Mouse (Mus musculus) stomach, postnatal 0 days (tissue): ENCODE data around the gene Krt10. TPM values are rescaled to one million over a fixed set of nuclear protein-coding genes. Genes with fewer than 3 reads are reported as not detected.

Experiments
- ATAC-seq: fragments of 200-750 bp; cut with Nextera tagmentation; 2 replicates; pipeline ENCODE4 v1.8.0; 2017; ENCODE audit not compliant: low FRiP score, low TSS enrichment
- DNase-seq: peaks from one replicate; pipeline ENCODE4 v3.0.0-alpha.2; 2016; ENCODE audit warnings: low spot score
- H3K27ac ChIP-seq: fragments of 300-500 bp; sonication (generic); replicated peaks from 2 replicates; pipeline ENCODE4 v1.5.1; 2014; ENCODE audit warnings: mild to moderate bottlenecking, control low read depth
- H3K27me3 ChIP-seq: fragments of 300-500 bp; sonication (generic); 2 replicates; pipeline ENCODE4 v1.6.1; 2014; ENCODE audit warnings: low read length; ENCODE audit not compliant: control insufficient read depth, insufficient read depth
- H3K36me3 ChIP-seq: fragments of 300-500 bp; sonication (generic); 2 replicates; pipeline ENCODE4 v1.6.1; 2014; ENCODE audit warnings: low read length, mixed read lengths; ENCODE audit not compliant: control insufficient read depth, insufficient read depth
- H3K4me1 ChIP-seq: fragments of 300-500 bp; sonication (generic); replicated peaks from 2 replicates; pipeline ENCODE4 v1.6.1; 2014; ENCODE audit warnings: antibody characterized with exemption; ENCODE audit not compliant: control insufficient read depth, insufficient read depth
- H3K4me2 ChIP-seq: fragments of 300-500 bp; sonication (generic); replicated peaks from 2 replicates; pipeline ENCODE4 v1.6.1; 2014; ENCODE audit warnings: low read depth, mild to moderate bottlenecking, control low read depth, moderate library complexity
- H3K4me3 ChIP-seq: fragments of 300-500 bp; sonication (generic); 2 replicates; pipeline ENCODE4 v1.5.1; 2014; ENCODE audit warnings: low read depth, low read length, control low read depth
- H3K9ac ChIP-seq: fragments of 300-500 bp; sonication (generic); 2 replicates; pipeline ENCODE4 v1.6.1; 2014; ENCODE audit warnings: mild to moderate bottlenecking, low read length, control low read depth, mixed read lengths
- H3K9me3 ChIP-seq: fragments of 300-500 bp; sonication (generic); 2 replicates; pipeline ENCODE4 v1.6.1; 2016; ENCODE audit warnings: low read length; ENCODE audit not compliant: control insufficient read depth
- CTCF ChIP-seq: IDR thresholded peaks from 2 replicates; pipeline ENCODE4 v1.5.1; 2016; ENCODE audit warnings: antibody characterized with exemption, low read depth, mild to moderate bottlenecking, moderate library complexity
- EP300 ChIP-seq: optimal IDR thresholded peaks from 2 replicates; pipeline ENCODE3; 2016; ENCODE audit warnings: antibody characterized with exemption
- WGBS: fragments of 180-500 bp; shearing (Covaris S2); extraction: QIAGEN DNeasy Blood & Tissue Kit; methylation state at CpG from one replicate; pipeline ENCODE4 v1.1.7; 2014; 5-methylcytosine and 5-hydroxymethylcytosine counted together
- polyA plus RNA-seq: library from polyadenylated mRNA; unstranded; fragments of >200 nt; fragmentation: Nextera tagmentation; extraction: Ambion mirVana; gene quantifications from 2 replicates; pipeline ENCODE4 v1.2.1, GENCODE M21; 2015

The Krt10 gene
- polyA plus RNA-seq, result 431 and 466 TPM in 2 replicates

GRCm38 (mm10) chr11:99389264-99389663 is at the start of gene Krt10:
TSS of gene Krt10 (minus strand) at chr11:99389364.
- Histone ChIP-seq H3K4me2 (no peak within 1 kb of the TSS), H3K4me3 (no peak within 1 kb of the TSS), H3K36me3 (no peaks in the 10 kb centered on the region), H3K4me1 (no peaks in the 10 kb centered on the region), H3K9me3 (no peaks in the 10 kb centered on the region), H3K9ac (no peak within 1 kb of the TSS), H3K27ac (no peak within 1 kb of the TSS), H3K27me3 (no peaks in the 10 kb centered on the region)
- no peak for DNase-seq
- ATAC-seq, result no peak
- no peak for TF ChIP-seq CTCF
- no peak for TF ChIP-seq EP300
- WGBS, result 72% methylated on average over 4 of the region's 4 CpGs

GRCm38 (mm10) chr11:99437972-99438371 is 48.8 kb upstream of the Krt10 start, which contains the start of gene Krt20:
TSS of gene Krt20 (minus strand) at chr11:99438150.
- Histone ChIP-seq H3K4me1 (no peaks in the 10 kb centered on the region), H3K4me3 (no peak within 1 kb of the TSS), H3K36me3 (no peaks in the 10 kb centered on the region), H3K9ac (peak within 1 kb of the TSS; percentile 35; the same call in 1 of the 2 replicates), H3K27ac (no peak within 1 kb of the TSS), H3K27me3 (no peaks in the 10 kb centered on the region), H3K9me3 (no peaks in the 10 kb centered on the region), H3K4me2 (peak within 1 kb of the TSS; percentile 11)
- ATAC-seq (peak; percentile 77), DNase-seq (peak; percentile 42)
- WGBS, result 22% methylated on average over 10 of the region's 10 CpGs
- TF ChIP-seq EP300 (no peak), CTCF (no peak)

GRCm38 (mm10) chr11:99436625-99437024 is 47.5 kb upstream of the Krt10 start:
- H3K4me2 ChIP-seq, result no peak overlapping the region
- no peak for DNase-seq

GRCm38 (mm10) chr11:99430670-99431069 is 41.5 kb upstream of the Krt10 start:
- no peak for ATAC-seq
- 53% methylated on average over 12 of the region's 12 CpGs for WGBS

More at GRCm38 (mm10) chr11:99436625-99437024, 47.5 kb upstream of the Krt10 start:
- Histone ChIP-seq H3K4me3 (no peak overlapping the region), H3K27me3 (no peaks in the 10 kb centered on the region), H3K9me3 (no peaks in the 10 kb centered on the region), H3K4me1 (no peaks in the 10 kb centered on the region), H3K36me3 (no peaks in the 10 kb centered on the region), H3K9ac (no peak overlapping the region), H3K27ac (no peak overlapping the region; the same call in 1 of the 2 replicates)
- WGBS, result 56% methylated on average over 4 of the region's 4 CpGs
- ATAC-seq, result no peak
- no peak for TF ChIP-seq EP300

GRCm38 (mm10) chr11:99422159-99422558 is 33.0 kb upstream of the Krt10 start, which contains the start of gene Krt12:
TSS of gene Krt12 (minus strand) at chr11:99422259.
- no peak within 1 kb of the TSS for H3K27ac ChIP-seq
- DNase-seq, result no peak
- H3K9ac ChIP-seq, result no peak within 1 kb of the TSS
- TF ChIP-seq CTCF, result no peak
- TF ChIP-seq EP300, result no peak
- no peak for ATAC-seq
- 83% methylated on average over 10 of the region's 10 CpGs for WGBS
- no peaks in the 10 kb centered on the region for H3K27me3 ChIP-seq
- no peak within 1 kb of the TSS for H3K4me2 ChIP-seq
- no peak within 1 kb of the TSS for H3K4me3 ChIP-seq
- no peaks in the 10 kb centered on the region for H3K9me3 ChIP-seq
- no peaks in the 10 kb centered on the region for H3K36me3 ChIP-seq
- no peaks in the 10 kb centered on the region for H3K4me1 ChIP-seq

More at GRCm38 (mm10) chr11:99430670-99431069, 41.5 kb upstream of the Krt10 start:
- Histone ChIP-seq H3K4me2 (no peak overlapping the region), H3K27me3 (no peaks in the 10 kb centered on the region), H3K9ac (no peak overlapping the region), H3K4me3 (no peak overlapping the region), H3K9me3 (no peaks in the 10 kb centered on the region), H3K4me1 (no peaks in the 10 kb centered on the region), H3K27ac (no peak overlapping the region), H3K36me3 (no peaks in the 10 kb centered on the region)
- peak; percentile 63 for DNase-seq
- TF ChIP-seq EP300, result no peak
- peak; percentile 51 for TF ChIP-seq CTCF

GRCm38 (mm10) chr11:99420586-99420985 is 31.4 kb upstream of the Krt10 start:
- TF ChIP-seq CTCF (no peak), EP300 (no peak)
- Histone ChIP-seq H3K4me3 (no peak overlapping the region), H3K4me2 (peak overlapping the region; percentile 11; the same call in 1 of the 2 replicates), H3K9me3 (no peaks in the 10 kb centered on the region), H3K27me3 (no peaks in the 10 kb centered on the region), H3K27ac (no peak overlapping the region), H3K4me1 (no peaks in the 10 kb centered on the region), H3K36me3 (no peaks in the 10 kb centered on the region), H3K9ac (no peak overlapping the region)
- 31% methylated on average over 10 of the region's 10 CpGs for WGBS
- ATAC-seq, result no peak
- no peak for DNase-seq
